Mouse (Mus musculus): ENCODE results near the gene Cntd1.

The Cntd1 gene

GRCm38 (mm10) chr11:101335685-101336084 is 56.9 kb downstream of the Cntd1 start:
- DNase-seq: no peak

- DNase-seq: peak; percentile 41
Observed at GRCm38 (mm10) chr11:101338123-101338760, 59.4 kb downstream of the Cntd1 start.

Measured in cerebellum, adult 9-11 months (tissue).